Mouse (Mus musculus): ENCODE results near the gene Stra6.

Stra6 gene

DNA sequence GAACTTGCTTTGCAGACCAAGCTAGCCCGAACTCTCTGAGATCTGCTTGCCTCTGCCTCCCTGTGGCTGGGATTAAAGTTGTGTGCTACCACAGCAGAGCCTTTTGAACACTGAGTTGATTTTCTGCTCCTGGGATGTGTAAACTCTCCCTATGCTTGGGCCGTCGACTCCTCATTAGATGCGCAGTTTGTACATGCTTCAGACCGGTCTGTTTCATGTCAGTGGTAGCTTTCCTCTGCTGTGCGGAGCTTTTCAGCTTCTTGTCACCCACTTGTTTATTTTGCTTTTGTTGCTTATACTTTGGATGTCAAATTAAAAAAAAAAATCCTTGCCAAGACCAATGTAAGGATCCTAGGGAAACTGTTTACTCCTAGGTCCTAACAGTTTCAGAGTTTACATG is 32.4 kb downstream of the Stra6 start:
- DNase-seq (ENCODE audit: low spot score) = no peak

DNA sequence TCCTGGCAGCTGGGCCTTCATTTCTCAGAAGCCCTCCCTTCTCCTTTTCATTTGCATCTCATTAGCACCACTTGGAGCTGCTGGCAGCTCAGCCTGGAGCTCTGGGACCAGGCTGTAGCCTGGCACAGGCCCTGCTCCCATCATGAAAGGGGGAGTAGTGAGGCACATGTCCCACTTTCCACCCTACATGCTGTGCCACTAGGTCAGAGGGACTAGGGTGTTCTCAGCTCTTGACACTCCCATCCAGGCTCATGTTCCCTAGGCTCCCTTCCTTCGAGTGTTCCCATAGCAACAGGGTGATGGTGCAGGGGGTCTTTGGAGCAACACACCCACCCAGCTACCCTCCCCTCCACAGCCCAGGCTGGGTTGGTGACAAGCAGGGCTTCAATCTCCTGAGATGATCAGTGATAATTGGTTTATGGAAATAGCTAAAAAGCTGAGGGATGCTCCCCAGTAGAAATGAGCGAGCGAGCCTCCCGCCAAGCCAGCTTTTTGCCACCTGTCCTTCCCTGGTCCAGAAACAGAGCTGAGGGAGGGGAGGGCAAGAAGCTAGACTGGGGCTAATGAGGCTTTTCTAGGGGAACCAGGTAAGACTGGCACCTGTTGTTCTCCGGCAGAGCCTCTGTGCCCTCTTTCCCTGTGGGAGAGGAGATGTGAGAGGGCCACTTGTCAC is 33.2 kb downstream of the Stra6 start:
- no peak for DNase-seq (ENCODE audit: low spot score)

DNA sequence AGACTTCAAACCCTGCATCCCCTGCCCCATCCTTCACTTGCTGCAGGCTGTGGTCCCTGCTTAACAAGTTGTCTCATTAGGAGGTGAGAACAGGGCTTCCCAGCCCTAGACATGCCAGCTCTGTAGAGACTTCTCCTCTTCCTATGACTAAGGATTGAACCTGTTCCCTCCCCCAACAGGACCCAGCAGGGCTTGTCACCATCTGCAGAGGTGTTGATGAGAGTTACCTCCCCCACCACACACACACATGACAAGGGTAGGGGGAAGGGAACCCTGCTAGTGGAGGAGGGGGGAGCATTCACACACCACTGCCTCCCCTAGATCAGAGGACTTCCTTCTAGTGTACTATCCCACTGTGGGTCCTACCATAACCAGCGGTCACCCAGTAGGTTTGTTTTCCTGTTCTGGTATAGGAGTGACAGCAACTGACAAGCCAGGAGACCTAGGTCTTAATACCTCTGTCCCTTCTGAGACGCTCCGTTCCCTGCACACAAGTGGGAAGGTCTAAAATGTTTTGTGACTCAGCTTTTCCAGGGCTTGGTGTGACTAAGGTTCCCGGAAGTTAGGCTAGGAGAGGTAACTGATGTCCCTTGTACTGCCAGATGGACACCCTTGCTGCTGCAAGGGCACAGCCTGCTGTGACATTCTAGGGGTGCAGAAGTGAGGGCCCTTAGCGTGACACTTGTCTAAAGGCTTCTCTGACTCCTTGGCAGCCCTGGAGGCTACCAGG is 36.4 kb downstream of the Stra6 start:
- no peak for DNase-seq (ENCODE audit: low spot score)

DNA sequence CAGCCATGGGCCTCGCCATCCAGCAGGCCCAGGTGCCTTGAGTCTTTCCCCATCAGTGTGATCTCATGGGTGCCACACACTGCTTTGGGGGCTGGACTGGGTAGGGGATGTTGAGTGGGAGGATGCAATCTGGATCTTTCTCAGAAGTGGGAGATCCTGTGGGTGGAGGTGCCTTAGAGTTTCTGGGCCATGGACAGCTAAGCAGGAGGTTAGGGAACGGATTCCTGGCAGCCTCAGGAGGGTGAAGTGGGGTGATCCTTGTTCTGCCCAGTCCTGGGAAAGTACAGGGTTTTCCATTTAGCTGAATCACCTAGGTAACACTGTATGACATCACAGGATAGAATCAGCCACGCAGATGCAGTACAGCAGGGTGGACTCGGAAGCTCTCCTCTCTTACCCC is 38.4 kb downstream of the Stra6 start:
- no peak for DNase-seq (ENCODE audit: low spot score)

DNA sequence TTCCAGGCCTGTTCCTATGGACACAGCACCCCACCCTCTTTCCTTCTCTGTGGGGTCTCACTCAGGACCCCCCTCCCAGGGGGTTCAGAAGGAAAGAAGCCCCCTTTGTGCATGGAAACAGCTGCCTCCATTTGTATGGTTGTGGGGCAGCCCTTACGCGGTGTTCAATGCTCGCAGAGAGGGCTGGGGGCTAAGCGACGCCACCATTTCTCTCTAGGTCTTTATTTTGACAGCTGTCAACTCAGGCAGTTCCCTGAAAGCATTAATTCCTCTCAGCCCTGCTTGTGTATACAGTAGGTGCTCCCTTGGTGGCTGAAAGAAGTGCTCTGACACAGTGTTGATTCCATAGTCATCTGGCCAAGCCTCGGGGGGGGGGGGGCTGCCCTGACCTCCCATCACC is 40.1 kb downstream of the Stra6 start:
- DNase-seq (ENCODE audit: low spot score) = no peak

DNA sequence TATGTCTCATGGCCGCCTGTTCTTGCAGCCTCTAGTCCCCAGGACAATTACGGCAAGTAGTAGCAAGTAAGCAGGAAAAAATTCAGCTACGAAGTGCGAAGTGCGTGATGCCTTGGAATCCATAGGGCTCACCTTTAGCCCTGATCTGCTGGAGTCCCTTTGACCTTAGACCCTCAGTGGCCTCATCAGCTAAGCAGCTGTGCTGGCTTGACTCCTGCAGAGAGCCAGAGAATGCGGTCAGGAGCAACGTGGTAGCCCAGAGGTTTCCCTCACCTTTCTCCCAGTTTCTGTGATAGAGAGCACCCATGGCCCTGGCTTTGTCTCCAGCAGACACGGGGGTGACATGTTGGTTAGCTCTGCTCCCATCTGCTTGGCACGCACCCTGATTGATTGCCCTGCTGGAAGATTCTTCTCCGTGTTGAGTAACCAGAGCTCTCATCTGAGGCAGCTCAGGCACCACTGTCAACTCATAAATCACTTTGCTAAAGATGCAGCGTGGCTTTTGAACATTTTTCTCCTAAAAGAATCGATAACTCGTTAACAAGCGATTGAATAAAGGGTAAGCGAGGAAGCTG is 42.1 kb downstream of the Stra6 start:
- no peak for DNase-seq (ENCODE audit: low spot score)

DNA sequence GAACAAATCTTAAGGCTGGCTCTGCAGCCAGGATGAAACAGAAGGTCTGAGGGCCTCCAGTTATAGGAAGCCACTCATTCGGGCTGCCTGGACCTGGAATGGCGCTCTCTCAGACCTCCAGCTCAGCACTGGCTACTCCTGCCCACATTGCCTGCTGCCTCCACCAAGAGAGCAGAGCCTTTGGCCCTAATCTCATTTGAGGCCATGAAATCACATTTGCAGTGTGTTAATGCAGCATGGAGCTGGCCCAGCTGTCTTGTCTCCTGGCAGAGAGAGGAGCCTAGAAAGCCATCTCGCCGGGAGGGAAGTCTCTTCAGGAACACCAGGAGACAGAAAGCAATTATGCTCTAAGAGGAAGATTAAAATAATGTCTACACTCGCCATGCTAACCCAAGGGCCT is 43.9 kb downstream of the Stra6 start:
- no peak for DNase-seq (ENCODE audit: low spot score)

DNA sequence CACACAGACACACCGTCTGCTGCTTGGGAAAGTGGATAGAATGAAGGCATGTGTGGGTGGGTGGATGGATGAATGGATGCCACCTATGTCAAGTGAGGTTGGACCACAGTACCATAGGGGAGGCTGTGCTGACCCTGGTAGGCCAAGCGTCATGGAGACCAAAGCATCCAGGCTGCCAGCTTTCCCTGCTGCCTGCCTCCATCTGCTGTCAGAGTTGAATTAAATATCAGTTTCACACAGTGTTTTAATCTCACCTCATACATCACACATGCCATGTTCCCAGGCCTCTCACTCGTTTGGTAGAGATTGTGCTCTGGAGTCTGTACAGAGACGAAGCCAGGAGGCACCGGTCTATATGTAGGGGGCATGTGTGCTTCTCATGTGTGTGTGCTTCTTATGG is 47.2 kb downstream of the Stra6 start:
- no peak for DNase-seq (ENCODE audit: low spot score)

DNA sequence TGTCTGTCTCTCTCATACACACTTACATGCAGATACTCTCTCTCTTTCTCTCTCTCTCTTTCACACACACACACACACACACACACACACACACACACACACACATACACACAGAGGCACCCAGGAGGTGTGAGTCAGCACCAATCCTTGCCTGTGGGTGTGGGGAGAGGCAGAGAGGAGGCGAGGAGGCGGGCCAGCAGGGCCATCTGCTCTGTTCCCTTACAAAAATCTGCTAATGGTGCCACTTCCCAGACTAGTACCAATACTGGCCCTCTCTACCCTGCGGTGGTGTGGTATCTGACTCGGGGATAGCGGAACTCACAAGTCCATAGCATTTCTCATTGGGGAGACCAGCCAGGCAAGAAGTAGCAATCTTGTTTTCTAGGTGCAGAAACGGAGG is 47.8 kb downstream of the Stra6 start:
- no peak for DNase-seq (ENCODE audit: low spot score)

DNA sequence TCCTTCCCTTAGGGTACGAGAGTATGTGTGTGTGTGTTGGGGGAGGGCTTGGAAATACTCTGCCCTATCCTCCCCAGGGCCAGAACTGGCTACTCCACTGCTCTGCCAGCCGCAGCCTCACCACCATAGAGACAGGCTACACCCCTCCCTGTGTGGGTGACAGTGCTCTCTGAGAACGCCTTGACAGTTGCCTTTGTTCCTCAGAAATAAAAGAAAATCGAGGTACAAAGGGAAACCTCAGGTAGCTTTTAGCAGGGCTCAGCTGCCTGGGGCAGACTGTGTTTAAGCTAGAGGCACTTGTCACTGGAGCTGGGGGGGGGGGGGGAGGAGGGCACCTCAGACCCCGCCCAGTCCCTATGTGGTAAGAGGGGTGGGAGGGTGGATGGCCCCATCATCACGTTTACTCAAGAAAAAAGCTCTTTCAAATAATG is 48.7 kb downstream of the Stra6 start:
- no peak for DNase-seq (ENCODE audit: low spot score)

DNA sequence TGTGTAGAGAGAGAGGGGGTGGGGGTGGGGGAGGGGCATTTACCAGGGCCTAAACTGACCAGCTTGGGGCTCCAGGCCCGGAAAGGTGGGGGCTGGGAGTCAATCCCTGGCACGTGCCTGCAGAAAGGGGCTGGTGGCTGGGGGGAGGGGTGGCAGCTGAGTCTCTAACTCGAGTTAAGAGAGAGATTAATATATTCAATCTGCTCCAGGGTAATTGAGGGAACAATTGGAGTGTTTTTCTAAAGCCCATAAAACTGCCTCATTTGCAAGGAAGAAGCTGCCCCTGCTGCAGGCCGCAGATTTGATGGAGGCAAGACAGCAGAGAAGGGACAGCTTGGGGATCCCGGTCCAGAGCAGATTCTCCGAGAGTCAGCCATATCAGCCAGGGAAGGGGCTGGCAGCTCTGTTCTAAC is 49.3 kb downstream of the Stra6 start:
- no peak for DNase-seq (ENCODE audit: low spot score)

DNA sequence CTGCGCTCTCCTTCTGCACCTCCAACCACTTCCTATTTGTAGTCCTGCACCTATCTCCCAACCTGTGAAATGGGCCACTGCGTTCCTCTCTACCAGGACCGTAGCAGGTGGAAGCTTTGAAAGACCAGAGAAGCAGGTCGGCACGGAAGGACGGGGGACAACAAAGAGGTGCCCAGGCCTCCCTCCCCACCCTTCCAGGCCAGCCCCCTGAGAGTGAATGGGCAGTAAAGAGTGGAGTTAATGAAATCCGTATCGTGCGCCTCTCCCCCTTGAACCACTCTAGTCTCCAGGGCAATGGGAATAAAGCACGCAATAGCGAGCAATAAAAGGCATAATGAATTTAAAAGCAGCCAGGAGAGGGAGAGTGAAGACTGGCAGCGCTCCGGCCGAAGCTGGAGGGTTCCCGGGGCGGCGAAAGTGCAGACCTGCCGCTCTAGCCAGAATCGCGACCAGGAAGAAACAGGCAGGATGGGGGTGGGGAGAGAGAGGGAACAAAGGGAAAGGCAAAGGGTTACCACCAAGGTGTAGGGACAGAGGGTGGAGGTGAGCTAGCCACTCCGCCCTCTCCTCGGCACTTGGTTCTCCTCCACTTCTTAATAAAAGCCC is 49.8 kb downstream of the Stra6 start:
- DNase-seq (ENCODE audit: low spot score) = no peak

DNA sequence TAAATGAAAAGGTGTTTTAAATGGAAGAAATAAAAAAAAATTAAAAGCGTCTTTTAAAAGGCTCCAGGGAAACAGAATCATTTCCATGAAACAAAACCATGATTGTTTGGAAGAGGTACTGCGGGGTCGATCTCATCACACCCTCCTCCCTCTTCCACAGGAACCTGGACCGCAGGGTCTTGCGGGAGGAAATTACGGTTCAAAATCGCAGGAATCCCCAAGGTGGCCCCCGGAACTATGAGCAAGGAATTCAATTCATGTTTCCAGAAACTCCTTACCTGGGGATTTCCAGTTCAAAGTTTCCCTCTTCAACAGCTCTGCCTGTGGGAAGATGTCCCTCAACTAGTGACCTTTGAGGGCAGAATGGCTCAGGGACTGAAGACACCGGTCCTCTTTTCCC is 50.4 kb downstream of the Stra6 start:
- DNase-seq (ENCODE audit: low spot score) = no peak

DNA sequence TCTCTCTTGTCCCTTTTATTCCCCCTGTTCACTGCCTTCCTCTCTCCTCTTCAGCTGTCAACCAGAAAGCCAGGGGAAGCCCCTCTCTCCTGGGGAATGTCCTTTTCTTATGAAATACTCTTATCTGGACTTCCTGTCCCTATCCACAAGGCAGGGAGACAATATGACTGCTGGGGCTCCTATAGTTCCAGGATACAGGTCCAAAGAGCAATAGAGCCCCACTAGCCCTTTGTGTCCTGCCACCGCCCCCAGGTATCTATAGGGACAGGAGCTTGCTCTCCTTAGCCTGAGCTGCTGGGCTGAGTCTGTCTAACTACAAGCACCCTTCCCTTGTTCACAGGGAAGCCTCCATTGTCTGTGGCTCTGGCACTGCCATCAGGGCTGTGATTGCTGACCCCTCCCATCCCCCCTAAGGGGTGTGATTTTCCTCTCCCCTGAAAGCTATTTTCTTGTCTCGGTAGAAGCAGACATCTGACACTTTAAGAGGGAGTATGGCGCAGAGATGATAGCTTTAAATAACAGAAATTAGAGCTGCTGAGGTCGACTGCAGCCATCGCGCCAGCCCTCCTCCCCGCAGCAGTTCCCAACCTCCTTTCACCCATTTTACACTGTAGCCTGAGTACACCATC is 51.8 kb downstream of the Stra6 start:
- DNase-seq (ENCODE audit: low spot score) = no peak

DNA sequence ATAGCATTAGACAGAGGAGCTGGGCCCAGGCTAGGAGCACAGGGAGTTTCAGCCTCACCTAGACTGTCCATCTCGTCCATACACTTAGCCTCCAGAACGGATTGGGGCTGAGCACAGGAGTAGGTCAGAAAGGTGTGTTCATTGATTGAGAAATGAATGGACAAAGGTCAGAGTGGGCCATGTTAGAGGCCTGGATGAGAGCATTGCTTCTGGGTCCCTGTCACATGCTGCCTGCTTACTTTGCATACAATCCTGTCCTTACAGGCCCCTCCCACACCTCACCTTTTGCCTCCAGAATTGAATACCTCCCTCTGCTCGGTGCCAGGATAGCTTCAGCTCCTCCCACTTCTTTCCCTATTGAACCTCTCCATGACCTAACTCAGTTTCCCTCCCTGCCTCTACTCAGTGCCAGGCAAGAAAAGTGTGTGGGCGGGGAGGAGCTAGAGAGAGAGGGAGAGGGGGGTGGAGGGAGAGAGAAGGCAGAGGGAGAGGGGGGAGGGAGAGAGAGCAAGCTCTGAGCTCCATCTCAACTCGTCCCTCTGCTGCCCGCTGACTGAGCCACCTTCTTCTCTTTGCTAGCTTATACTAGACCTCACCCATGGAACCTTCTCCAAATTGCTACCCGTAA is 52.5 kb downstream of the Stra6 start:
- DNase-seq (ENCODE audit: low spot score) = no peak

DNA sequence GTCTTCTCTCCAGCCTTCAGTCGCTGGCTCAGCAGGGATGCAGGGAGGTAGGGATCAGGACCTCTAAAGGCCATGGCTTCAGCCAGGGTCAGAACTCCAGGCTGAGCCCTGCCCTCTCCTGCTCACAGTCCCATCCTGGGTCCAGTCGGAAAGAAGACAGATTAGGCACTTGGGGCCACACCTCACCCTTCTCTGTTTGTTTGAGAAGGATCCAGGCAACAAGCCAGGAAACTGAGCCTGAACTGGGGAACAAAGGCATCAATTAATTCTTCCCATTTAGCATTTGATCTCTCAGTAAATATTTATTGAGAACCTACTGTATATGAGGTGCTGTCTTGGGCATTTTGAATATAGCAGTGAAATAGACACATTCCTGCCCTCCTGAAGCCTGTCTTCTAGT is 55.1 kb downstream of the Stra6 start, which contains the start of gene Ccdc33:
Ccdc33 (minus strand) TSS at position 153 of the 400 bp plus-strand sequence.
- no peak for DNase-seq (ENCODE audit: low spot score)

DNA sequence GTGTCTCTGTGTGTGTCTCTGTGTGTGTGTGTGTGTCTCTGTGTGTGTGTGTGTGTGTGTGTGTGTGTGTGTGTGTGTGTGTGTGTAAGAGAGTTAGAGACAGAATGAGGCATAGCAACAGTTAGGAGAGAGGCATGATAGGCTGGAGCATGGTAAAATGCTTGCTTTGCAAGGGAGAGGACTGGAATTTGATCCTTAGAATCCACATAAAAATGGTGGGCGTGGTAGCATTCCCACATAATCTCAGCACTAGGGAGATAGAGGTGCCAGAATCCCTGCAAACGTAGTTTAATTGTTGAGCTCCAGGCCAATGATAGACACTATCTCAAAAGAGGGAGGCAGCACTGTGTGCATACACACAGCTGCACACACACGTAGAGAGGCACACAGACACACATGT is 61.5 kb downstream of the Stra6 start:
- no peak for DNase-seq (ENCODE audit: low spot score)

DNA sequence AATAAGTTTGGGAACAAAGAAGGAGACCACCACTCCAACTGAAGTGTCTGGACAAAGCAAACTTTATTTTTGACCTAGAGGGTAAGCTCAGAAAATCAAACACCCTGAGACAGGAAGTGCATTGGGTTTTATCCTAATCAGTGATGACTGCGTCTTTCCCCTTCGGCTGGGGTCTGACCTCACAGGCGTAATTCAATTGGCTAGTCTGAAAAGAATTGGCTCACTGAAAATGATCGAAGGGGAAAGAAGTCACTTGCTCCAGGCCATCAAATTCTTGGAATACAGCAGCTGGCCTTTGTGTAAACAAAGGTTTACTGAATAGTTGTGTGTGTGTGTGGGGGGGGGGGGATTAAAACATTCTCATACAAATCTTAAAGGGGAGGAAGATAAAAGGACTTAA is 62.2 kb downstream of the Stra6 start:
- DNase-seq (ENCODE audit: low spot score) = no peak

DNA sequence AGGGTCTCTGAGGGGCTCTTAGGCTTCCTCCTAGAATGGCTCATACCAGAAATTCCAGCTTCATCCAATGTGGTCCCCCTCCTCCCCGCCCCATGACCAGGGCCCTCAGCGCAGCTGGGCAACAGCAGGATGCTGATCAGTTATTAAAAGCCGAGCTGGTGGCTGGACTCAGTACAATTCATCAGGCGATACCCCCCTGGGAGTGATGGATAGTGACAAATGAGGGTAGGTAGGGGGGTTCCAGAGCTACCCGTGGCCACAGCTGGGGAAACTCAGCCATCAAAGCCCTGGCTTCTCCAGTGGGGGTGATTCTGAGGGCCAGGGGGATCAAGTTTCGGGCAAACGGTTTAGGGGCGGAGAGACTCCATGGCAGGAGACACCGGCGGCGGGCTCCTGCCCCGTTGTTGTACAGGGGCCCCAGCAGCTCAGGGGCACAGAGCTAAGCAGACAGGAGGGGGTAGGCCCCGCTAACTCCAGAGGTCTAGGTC is 65.4 kb downstream of the Stra6 start:
- DNase-seq (ENCODE audit: low spot score) = no peak

DNA sequence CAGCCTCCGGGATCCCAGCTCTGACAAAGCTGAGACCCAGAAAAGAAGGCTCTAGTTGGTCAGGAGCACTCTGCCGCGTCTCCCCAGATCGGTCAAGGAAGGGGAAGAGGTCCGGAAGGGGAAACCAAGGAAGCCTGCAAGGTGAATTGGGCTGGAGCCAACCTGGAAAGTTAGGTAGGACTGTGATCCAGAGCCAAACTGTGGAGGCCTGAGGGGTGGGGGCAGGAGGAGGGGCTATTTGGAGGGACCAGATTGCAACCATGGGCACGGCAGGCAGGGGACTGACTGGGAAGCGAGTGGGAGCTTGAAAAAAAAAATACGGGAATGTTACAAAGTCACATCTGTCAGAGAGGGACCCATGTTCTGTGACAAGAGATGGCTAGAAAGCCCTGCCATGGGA is 65.9 kb downstream of the Stra6 start:
- no peak for DNase-seq (ENCODE audit: low spot score)

DNA sequence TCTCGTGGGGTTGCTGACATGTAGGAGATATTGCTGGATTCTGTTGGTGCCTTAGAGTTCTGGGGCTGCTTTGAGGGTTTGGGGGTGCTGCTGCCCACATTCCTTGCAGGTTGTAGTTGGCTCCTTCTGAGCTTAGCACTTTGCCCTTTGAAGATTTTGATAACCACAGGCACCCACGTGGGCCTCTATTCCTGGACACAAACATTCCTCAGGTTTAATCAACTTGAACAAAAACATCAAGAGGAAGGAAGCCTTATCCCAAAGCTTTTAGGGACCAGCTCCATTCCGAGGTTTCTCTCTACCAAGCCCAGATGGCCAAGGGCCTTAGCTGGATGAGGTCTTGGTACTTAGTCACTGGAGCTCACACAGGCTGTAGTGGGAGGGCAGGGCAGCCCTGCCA is 67.3 kb downstream of the Stra6 start:
- no peak for DNase-seq (ENCODE audit: low spot score)

DNA sequence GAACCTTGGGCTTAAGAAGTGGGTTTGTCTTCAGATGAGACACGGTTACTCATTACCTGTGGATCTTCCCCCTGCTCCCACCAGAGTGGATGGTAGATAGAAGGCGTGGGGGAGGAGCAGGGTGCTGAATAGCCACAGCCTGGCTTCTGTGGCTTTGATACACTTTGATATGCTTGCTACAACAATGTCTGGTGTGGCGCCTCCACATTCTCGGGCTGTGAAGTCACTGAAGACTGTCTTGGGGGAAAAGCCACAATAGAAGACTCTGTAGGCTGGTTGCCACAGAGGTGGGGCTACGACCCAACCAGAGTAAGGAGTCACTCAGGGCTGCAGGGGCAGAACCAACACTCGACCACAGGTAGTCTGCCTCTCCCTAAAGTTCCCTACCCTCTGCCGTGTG is 68.1 kb downstream of the Stra6 start:
- no peak for DNase-seq (ENCODE audit: low spot score)
